Mouse (Mus musculus) liver, postnatal 0 days (tissue): Measurements from ENCODE around the gene Gm17349.

Source experiments
- CTCF ChIP-seq: sonication (generic); IDR thresholded peaks from 2 replicates; pipeline ENCODE4 v1.5.1; 2016; ENCODE audit warnings: antibody characterized with exemption, low read depth
- EP300 ChIP-seq: IDR thresholded peaks from 2 replicates; pipeline ENCODE4 v1.6.1; 2016; ENCODE audit warnings: antibody characterized with exemption, low read depth, mild to moderate bottlenecking

GRCm38 (mm10) chr15:99671783-99672182 lies 33.5 kb downstream of the Gm17349 start:
- TF ChIP-seq CTCF (no peak), EP300 (no peak)
